Mouse (Mus musculus) neural tube, embryonic 11.5 days (tissue): ENCODE measurements around the gene Adk. TPM values are rescaled to one million over a fixed set of nuclear protein-coding genes. Genes with fewer than 3 reads are reported as not detected.

Source experiments
- ATAC-seq: fragments of 200-750 bp; cut with Nextera tagmentation; 2 replicates; pipeline ENCODE4 v1.8.0; 2017; ENCODE audit warnings: moderate number of reproducible peaks, mild to moderate bottlenecking, moderate TSS enrichment, moderate library complexity; ENCODE audit not compliant: insufficient read depth, low FRiP score, low TSS enrichment
- DNase-seq: peaks from one replicate; pipeline ENCODE4 v3.0.0-alpha.2; 2015; ENCODE audit warnings: low spot score
- H3K27ac ChIP-seq: fragments of 300-500 bp; sonication (generic); 2 replicates; pipeline ENCODE4 v1.5.1; 2014; ENCODE audit warnings: low read depth, mild to moderate bottlenecking, low read length
- H3K27me3 ChIP-seq: fragments of 300-500 bp; sonication (generic); 2 replicates; pipeline ENCODE4 v1.6.1; 2014; ENCODE audit warnings: mild to moderate bottlenecking, low read length, mixed read lengths; ENCODE audit not compliant: control insufficient read depth, insufficient read depth
- H3K36me3 ChIP-seq: fragments of 300-500 bp; sonication (generic); 2 replicates; pipeline ENCODE4 v1.6.1; 2014; ENCODE audit warnings: mild to moderate bottlenecking, low read length, moderate library complexity, mixed read lengths; ENCODE audit not compliant: control insufficient read depth, insufficient read depth
- H3K4me1 ChIP-seq: fragments of 300-500 bp; sonication (generic); 2 replicates; pipeline ENCODE4 v1.6.1; 2014; ENCODE audit warnings: low read length, mixed read lengths; ENCODE audit not compliant: control insufficient read depth, insufficient read depth
- H3K4me2 ChIP-seq: fragments of 300-500 bp; sonication (generic); 2 replicates; pipeline ENCODE4 v1.6.1; 2014; ENCODE audit warnings: low read depth, mild to moderate bottlenecking, moderate library complexity
- H3K4me3 ChIP-seq: fragments of 300-500 bp; sonication (generic); 2 replicates; pipeline ENCODE4 v1.5.1; 2014; ENCODE audit warnings: low read depth, low read length
- H3K9ac ChIP-seq: fragments of 300-500 bp; sonication (generic); 2 replicates; pipeline ENCODE4 v1.6.1; 2014; ENCODE audit warnings: mild to moderate bottlenecking, low read length
- H3K9me3 ChIP-seq: fragments of 300-500 bp; sonication (generic); 2 replicates; pipeline ENCODE4 v1.6.1; 2016; ENCODE audit warnings: low read length; ENCODE audit not compliant: control insufficient read depth
- WGBS: fragments of 180-500 bp; shearing (Covaris S2); extraction: QIAGEN DNeasy Blood & Tissue Kit; methylation state at CpG from one replicate; pipeline ENCODE4 v1.1.7; 2014; 5-methylcytosine and 5-hydroxymethylcytosine counted together
- polyA plus RNA-seq: library from polyadenylated mRNA; unstranded; fragments of >200 nt; fragmentation: Nextera tagmentation; extraction: Ambion mirVana; gene quantifications from 2 replicates; pipeline ENCODE4 v1.2.1, GENCODE M21; 2014

The Adk gene
- polyA plus RNA-seq, 1 experiment from 2014 or later = 106 TPM

GRCm38 (mm10) chr14:21253993-21254339, 201.6 kb downstream of the Adk start:
- ATAC-seq = no peak
- Histone ChIP-seq H3K9me3 (no peaks in the 10 kb centered on the region), H3K9ac (no peak overlapping the region), H3K27ac (no peak overlapping the region), H3K36me3 (no peaks in the 10 kb centered on the region), H3K4me3 (no peak overlapping the region), H3K27me3 (no peaks in the 10 kb centered on the region), H3K4me2 (no peak overlapping the region), H3K4me1 (peaks cover 4% of the 10 kb centered on the region; the same call in 1 of the 2 replicates)
- WGBS = 78% methylated on average over 2 of the region's 2 CpGs
- DNase-seq = no peak

GRCm38 (mm10) chr14:21268229-21268628, 215.9 kb downstream of the Adk start:
- H3K4me2 ChIP-seq = no peak overlapping the region
- DNase-seq (no peak), ATAC-seq (no peak)
- WGBS = 88% methylated on average over 8 of the region's 8 CpGs
- H3K4me1 ChIP-seq = no peaks in the 10 kb centered on the region
- no peaks in the 10 kb centered on the region for H3K27me3 ChIP-seq
- no peak overlapping the region for H3K9ac ChIP-seq
- H3K36me3 ChIP-seq = no peaks in the 10 kb centered on the region
- H3K4me3 ChIP-seq = no peak overlapping the region
- H3K9me3 ChIP-seq = no peaks in the 10 kb centered on the region
- H3K27ac ChIP-seq = no peak overlapping the region

GRCm38 (mm10) chr14:21271472-21271871, 219.1 kb downstream of the Adk start:
- DNase-seq = no peak
- no peaks in the 10 kb centered on the region for H3K36me3 ChIP-seq
- H3K4me3 ChIP-seq = no peak overlapping the region
- H3K9ac ChIP-seq = no peak overlapping the region
- no peaks in the 10 kb centered on the region for H3K27me3 ChIP-seq
- H3K4me2 ChIP-seq = no peak overlapping the region
- ATAC-seq = no peak
- no peaks in the 10 kb centered on the region for H3K9me3 ChIP-seq
- no peak overlapping the region for H3K27ac ChIP-seq
- WGBS = 79% methylated on average over 4 of the region's 4 CpGs
- H3K4me1 ChIP-seq = no peaks in the 10 kb centered on the region

- no peak for ATAC-seq
- Histone ChIP-seq H3K4me2 (no peak overlapping the region), H3K4me1 (no peaks in the 10 kb centered on the region), H3K27ac (no peak overlapping the region), H3K27me3 (no peaks in the 10 kb centered on the region), H3K36me3 (no peaks in the 10 kb centered on the region), H3K9me3 (no peaks in the 10 kb centered on the region), H3K4me3 (no peak overlapping the region), H3K9ac (no peak overlapping the region)
- 94% methylated on average over 1 of the region's 1 CpGs for WGBS
- DNase-seq = no peak
Observed at GRCm38 (mm10) chr14:21275786-21276185, 223.4 kb downstream of the Adk start.

- Histone ChIP-seq H3K36me3 (no peaks in the 10 kb centered on the region), H3K4me3 (no peak overlapping the region), H3K9me3 (no peaks in the 10 kb centered on the region), H3K4me2 (no peak overlapping the region), H3K9ac (no peak overlapping the region), H3K27me3 (no peaks in the 10 kb centered on the region), H3K27ac (no peak overlapping the region), H3K4me1 (no peaks in the 10 kb centered on the region)
- DNase-seq (no peak), ATAC-seq (no peak)
- WGBS = 96% methylated on average over 2 of the region's 2 CpGs
Observed at GRCm38 (mm10) chr14:21278290-21278689, 225.9 kb downstream of the Adk start.

- DNase-seq (no peak), ATAC-seq (no peak)
- 76% methylated on average over 6 of the region's 6 CpGs for WGBS
- no peaks in the 10 kb centered on the region for H3K27me3 ChIP-seq
- H3K9me3 ChIP-seq = no peaks in the 10 kb centered on the region
- no peak overlapping the region for H3K27ac ChIP-seq
- no peak overlapping the region for H3K4me3 ChIP-seq
- no peaks in the 10 kb centered on the region for H3K36me3 ChIP-seq
- no peak overlapping the region for H3K9ac ChIP-seq
- no peak overlapping the region for H3K4me2 ChIP-seq
- H3K4me1 ChIP-seq = no peaks in the 10 kb centered on the region
Observed at GRCm38 (mm10) chr14:21278907-21279535, 226.6 kb downstream of the Adk start.

GRCm38 (mm10) chr14:21280451-21280850, 228.1 kb downstream of the Adk start:
- WGBS = 91% methylated on average over 3 of the region's 3 CpGs
- Histone ChIP-seq H3K9ac (no peak overlapping the region), H3K27me3 (no peaks in the 10 kb centered on the region), H3K36me3 (no peaks in the 10 kb centered on the region), H3K4me1 (no peaks in the 10 kb centered on the region), H3K4me2 (no peak overlapping the region), H3K4me3 (no peak overlapping the region), H3K27ac (no peak overlapping the region), H3K9me3 (no peaks in the 10 kb centered on the region)
- DNase-seq = no peak
- no peak for ATAC-seq

GRCm38 (mm10) chr14:21281506-21281905, 229.1 kb downstream of the Adk start:
- H3K9ac ChIP-seq = no peak overlapping the region
- no peak overlapping the region for H3K4me3 ChIP-seq
- WGBS = 86% methylated on average over 4 of the region's 4 CpGs
- DNase-seq = no peak
- H3K27me3 ChIP-seq = no peaks in the 10 kb centered on the region
- no peaks in the 10 kb centered on the region for H3K36me3 ChIP-seq
- no peak overlapping the region for H3K27ac ChIP-seq
- no peak overlapping the region for H3K4me2 ChIP-seq
- H3K4me1 ChIP-seq = no peaks in the 10 kb centered on the region
- H3K9me3 ChIP-seq = no peaks in the 10 kb centered on the region
- ATAC-seq = no peak

- Histone ChIP-seq H3K36me3 (no peaks in the 10 kb centered on the region), H3K27ac (no peak overlapping the region), H3K9ac (no peak overlapping the region), H3K4me2 (no peak overlapping the region), H3K4me1 (no peaks in the 10 kb centered on the region), H3K4me3 (no peak overlapping the region), H3K27me3 (no peaks in the 10 kb centered on the region), H3K9me3 (no peaks in the 10 kb centered on the region)
- DNase-seq (no peak), ATAC-seq (no peak)
- WGBS = 73% methylated on average over 7 of the region's 7 CpGs
Observed at GRCm38 (mm10) chr14:21284116-21284515, 231.7 kb downstream of the Adk start.
